Mouse (Mus musculus) heart, postnatal 0 days (tissue): ENCODE measurements around the gene Nectin1. TPM values are rescaled to one million over a fixed set of nuclear protein-coding genes. Genes with fewer than 3 reads are reported as not detected.

Source experiments
- ATAC-seq: fragments of 200-750 bp; cut with Nextera tagmentation; 2 replicates; pipeline ENCODE4 v1.8.0; 2017; ENCODE audit warnings: low read depth, moderate number of reproducible peaks, moderate library complexity; ENCODE audit not compliant: insufficient read depth
- DNase-seq: peaks from one replicate; pipeline ENCODE4 v3.0.0-alpha.2; 2016; ENCODE audit warnings: low spot score
- H3K27ac ChIP-seq: fragments of 300-500 bp; sonication (generic); 2 replicates; pipeline ENCODE4 v1.5.1; 2014; ENCODE audit warnings: low read depth, mild to moderate bottlenecking
- H3K27me3 ChIP-seq: fragments of 300-500 bp; sonication (generic); 2 replicates; pipeline ENCODE4 v1.6.1; 2014; ENCODE audit warnings: low read length, mixed read lengths; ENCODE audit not compliant: control insufficient read depth, insufficient read depth
- H3K36me3 ChIP-seq: fragments of 300-500 bp; sonication (generic); replicated peaks from 2 replicates; pipeline ENCODE4 v1.6.1; 2014; ENCODE audit warnings: low read length, mixed read lengths; ENCODE audit not compliant: control insufficient read depth, insufficient read depth
- H3K4me1 ChIP-seq: fragments of 300-500 bp; sonication (generic); 2 replicates; pipeline ENCODE4 v1.6.1; 2014; ENCODE audit warnings: antibody characterized with exemption; ENCODE audit not compliant: control insufficient read depth, insufficient read depth
- H3K4me2 ChIP-seq: fragments of 300-500 bp; sonication (generic); 2 replicates; pipeline ENCODE4 v1.6.1; 2014; ENCODE audit warnings: low read depth, mild to moderate bottlenecking, low read length, moderate library complexity
- H3K4me3 ChIP-seq: fragments of 300-500 bp; sonication (generic); 2 replicates; pipeline ENCODE4 v1.5.1; 2014; ENCODE audit warnings: low read depth, low read length
- H3K9ac ChIP-seq: fragments of 300-500 bp; sonication (generic); replicated peaks from 2 replicates; pipeline ENCODE4 v1.6.1; 2014; ENCODE audit warnings: low read depth, low read length, mixed read lengths
- H3K9me3 ChIP-seq: fragments of 300-500 bp; sonication (generic); replicated peaks from 2 replicates; pipeline ENCODE4 v1.6.1; 2016; ENCODE audit warnings: low read length; ENCODE audit not compliant: control insufficient read depth
- CTCF ChIP-seq: IDR thresholded peaks from 2 replicates; pipeline ENCODE4 v1.5.1; 2016; ENCODE audit warnings: antibody characterized with exemption, control low read depth, low read depth
- EP300 ChIP-seq: IDR thresholded peaks from 2 replicates; pipeline ENCODE4 v1.6.1; 2016; ENCODE audit warnings: antibody characterized with exemption, low read depth
- whole genome bisulfite sequencing: fragments of 180-500 bp; shearing (Covaris S2); extraction: QIAGEN DNeasy Blood & Tissue Kit; methylation state at CpG from one replicate; pipeline ENCODE4 v1.1.7; 2014; 5-methylcytosine and 5-hydroxymethylcytosine counted together
- polyA plus RNA-seq: library from polyadenylated mRNA; unstranded; fragments of >200 nt; fragmentation: Nextera tagmentation; extraction: Ambion mirVana; gene quantifications from 2 replicates; pipeline ENCODE4 v1.2.1, GENCODE M21; 2015
- total RNA-seq: library from RNA; depleted of rRNA; stranded (reverse); fragments of >200 nt; gene quantifications from 2 replicates; pipeline ENCODE4 v1.2.3, GENCODE M21; 2014; ENCODE audit warnings: low replicate concordance

Gene Nectin1
- total and polyA plus RNA-seq, 2 experiments from 2014 or later = 0.82 to 3.6 TPM

DNA sequence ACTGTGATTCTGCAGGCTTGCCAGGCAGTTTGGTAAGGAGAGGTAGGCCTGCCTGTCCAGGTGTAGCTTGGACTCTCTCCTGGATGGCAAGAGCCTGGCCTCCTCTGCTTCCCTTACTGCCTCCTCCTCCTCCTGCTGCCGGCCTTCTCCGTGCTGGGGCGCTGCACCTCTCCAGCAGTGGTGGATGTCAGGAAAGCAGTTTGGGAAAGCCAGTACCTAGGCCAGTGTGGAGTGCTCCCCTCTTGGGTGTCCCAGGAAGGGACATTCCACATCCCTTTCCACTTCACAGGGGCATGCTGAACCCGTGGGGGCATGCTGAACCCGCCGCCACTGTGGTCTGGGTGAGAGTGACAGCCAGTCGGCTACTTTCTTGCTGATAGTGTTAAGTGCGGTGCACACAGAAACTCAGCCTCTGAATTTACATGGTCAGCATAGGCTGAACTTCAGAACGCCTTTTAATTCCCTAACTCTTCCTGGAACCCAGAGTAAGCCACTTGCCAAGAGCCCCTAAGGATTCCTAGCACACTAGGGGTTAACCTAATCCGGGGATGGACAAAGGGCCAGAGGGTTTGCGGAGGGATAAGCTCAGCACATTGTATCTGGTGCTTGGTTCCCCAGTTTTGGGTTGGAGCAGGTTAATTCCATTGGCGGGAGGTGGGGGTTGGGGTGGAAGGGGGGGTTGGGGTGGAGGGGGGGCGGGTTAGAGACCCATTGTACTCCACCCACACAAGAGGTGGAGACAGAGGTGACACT is 2.3 kb downstream of the Nectin1 start:
- WGBS = 29% methylated on average over 13 of the region's 13 CpGs
- peak overlapping the region; percentile 64; the same call in 1 of the 2 replicates for H3K4me3 ChIP-seq
- H3K9ac ChIP-seq = no peak overlapping the region
- H3K27ac ChIP-seq = no peak overlapping the region
- peaks cover 29% of the 10 kb centered on the region for H3K27me3 ChIP-seq
- TF ChIP-seq EP300 = no peak
- ATAC-seq (no peak), DNase-seq (no peak)
- peaks cover 19% of the 10 kb centered on the region for H3K4me1 ChIP-seq
- no peaks in the 10 kb centered on the region for H3K9me3 ChIP-seq
- peak overlapping the region; percentile 99 for H3K4me2 ChIP-seq
- no peaks in the 10 kb centered on the region for H3K36me3 ChIP-seq

DNA sequence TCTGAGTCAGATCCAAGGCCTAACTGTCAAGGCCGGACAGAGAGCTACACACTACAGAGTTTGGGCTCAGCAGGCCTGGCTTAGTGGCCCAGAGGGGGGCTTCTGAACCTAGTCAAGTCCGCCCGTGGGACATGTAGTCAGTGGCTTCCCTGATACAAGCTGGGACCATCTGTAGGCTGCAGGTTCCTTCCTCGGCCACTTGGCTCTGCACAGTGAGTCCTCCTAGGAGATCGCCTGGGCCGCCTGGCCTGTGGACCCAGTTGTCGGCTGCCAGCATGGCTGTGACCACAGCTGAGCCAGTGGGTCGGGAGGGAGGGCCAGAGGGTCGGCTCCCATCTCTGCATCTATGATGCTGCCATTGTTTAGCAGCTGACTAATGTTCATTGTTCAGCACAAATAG is 3.9 kb downstream of the Nectin1 start:
- Histone ChIP-seq H3K4me2 (no peak overlapping the region), H3K36me3 (no peaks in the 10 kb centered on the region), H3K9me3 (no peaks in the 10 kb centered on the region), H3K27ac (no peak overlapping the region), H3K4me1 (peaks cover 19% of the 10 kb centered on the region), H3K4me3 (no peak overlapping the region), H3K27me3 (peaks cover 29% of the 10 kb centered on the region), H3K9ac (no peak overlapping the region)
- ATAC-seq (no peak), DNase-seq (no peak)
- 68% methylated on average over 9 of the region's 9 CpGs for WGBS
- TF ChIP-seq CTCF (no peak), EP300 (no peak)

DNA sequence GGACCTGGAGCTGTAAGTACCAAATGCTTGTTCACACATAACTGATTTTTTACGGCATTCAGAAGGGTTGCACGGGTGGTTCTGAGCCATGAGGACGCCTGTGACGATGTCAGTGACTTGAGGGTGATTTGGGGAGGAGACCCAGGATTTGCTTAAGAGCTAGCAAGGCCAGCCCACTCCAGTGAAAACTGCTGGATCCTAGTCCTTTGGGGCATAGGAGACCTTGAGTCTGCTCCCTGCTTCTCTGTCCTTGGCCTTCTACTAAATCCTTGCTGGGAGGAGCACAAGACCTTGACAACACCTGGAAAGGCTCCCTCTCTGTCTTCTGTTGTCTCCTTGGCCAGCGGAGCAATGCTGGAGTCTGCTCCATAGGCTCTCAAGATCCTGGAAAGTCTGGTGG is 4.7 kb downstream of the Nectin1 start:
- no peak overlapping the region for H3K4me3 ChIP-seq
- no peak for ATAC-seq

DNA sequence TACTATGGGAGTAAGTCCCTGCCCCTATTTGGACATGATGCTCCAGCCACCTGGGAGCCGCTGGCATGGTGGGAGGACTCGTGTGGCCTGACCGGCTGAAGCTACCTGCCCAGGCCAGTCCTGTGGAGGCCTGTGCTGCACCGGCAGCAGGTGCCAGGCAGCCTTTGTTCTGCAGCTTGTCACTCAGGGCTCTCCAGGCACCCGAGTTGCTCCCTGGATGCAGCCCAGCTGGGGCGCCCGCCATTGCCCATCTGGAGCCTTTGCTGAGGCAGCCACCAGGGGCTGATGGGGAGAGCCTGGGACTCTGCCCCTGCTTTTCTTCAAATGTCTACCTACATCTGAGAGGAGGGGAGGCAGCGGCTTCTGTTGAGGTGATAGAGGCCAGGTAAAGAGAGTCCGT is 6.3 kb downstream of the Nectin1 start:
- DNase-seq (no peak), ATAC-seq (no peak)
- Histone ChIP-seq H3K9ac (no peak overlapping the region), H3K4me1 (peaks cover 9% of the 10 kb centered on the region), H3K36me3 (no peaks in the 10 kb centered on the region), H3K27ac (no peak overlapping the region), H3K4me2 (no peak overlapping the region), H3K4me3 (no peak overlapping the region), H3K9me3 (no peaks in the 10 kb centered on the region), H3K27me3 (peaks cover 27% of the 10 kb centered on the region)
- TF ChIP-seq CTCF (no peak), EP300 (no peak)
- WGBS = 82% methylated on average over 9 of the region's 9 CpGs

More for the DNA sequence above, 4.7 kb downstream of the Nectin1 start:
- no peak overlapping the region for H3K27ac ChIP-seq
- no peaks in the 10 kb centered on the region for H3K9me3 ChIP-seq
- H3K4me1 ChIP-seq = peaks cover 14% of the 10 kb centered on the region
- H3K36me3 ChIP-seq = no peaks in the 10 kb centered on the region
- TF ChIP-seq EP300 = no peak
- WGBS = 79% methylated on average over 5 of the region's 5 CpGs
- H3K4me2 ChIP-seq = no peak overlapping the region
- peaks cover 29% of the 10 kb centered on the region for H3K27me3 ChIP-seq
- DNase-seq = no peak
- H3K9ac ChIP-seq = no peak overlapping the region

GRCm38 (mm10) chr9:43751111-43751510 is 7.3 kb downstream of the Nectin1 start:
- no peak for TF ChIP-seq EP300
- TF ChIP-seq CTCF = no peak
- no peak for DNase-seq
- no peak for ATAC-seq
- Histone ChIP-seq H3K9me3 (no peaks in the 10 kb centered on the region), H3K36me3 (no peaks in the 10 kb centered on the region), H3K4me3 (no peak overlapping the region), H3K4me1 (no peaks in the 10 kb centered on the region), H3K27ac (no peak overlapping the region), H3K27me3 (peaks cover 16% of the 10 kb centered on the region; the same call in 1 of the 2 replicates), H3K9ac (no peak overlapping the region), H3K4me2 (no peak overlapping the region)
- WGBS = 86% methylated on average over 8 of the region's 8 CpGs

DNA sequence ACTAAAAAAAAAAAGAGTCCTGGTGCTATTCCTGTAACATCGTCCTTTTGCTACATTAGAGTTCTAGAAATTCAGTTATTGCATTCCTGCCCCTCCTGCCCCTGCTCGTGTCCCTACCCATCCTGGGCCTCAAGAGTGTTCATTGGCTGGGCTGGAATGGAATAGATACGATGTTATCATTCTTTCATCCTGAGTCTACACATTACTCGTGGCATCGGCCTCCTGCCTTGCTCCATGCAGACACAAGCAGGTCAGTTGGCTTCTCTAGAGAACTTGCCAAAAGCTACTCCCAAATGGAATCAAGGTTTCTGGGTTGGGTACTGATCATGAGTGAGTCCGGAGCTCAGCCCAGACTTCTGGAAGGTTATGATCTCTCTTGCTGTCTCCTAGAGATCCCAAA is 9.7 kb downstream of the Nectin1 start:
- Histone ChIP-seq H3K9ac (no peak overlapping the region), H3K4me1 (no peaks in the 10 kb centered on the region), H3K9me3 (no peaks in the 10 kb centered on the region), H3K4me2 (no peak overlapping the region), H3K27me3 (no peaks in the 10 kb centered on the region), H3K36me3 (no peaks in the 10 kb centered on the region), H3K4me3 (no peak overlapping the region), H3K27ac (no peak overlapping the region)
- 60% methylated on average over 6 of the region's 6 CpGs for WGBS
- TF ChIP-seq CTCF (no peak), EP300 (no peak)
- ATAC-seq (no peak), DNase-seq (no peak)
